Mouse (Mus musculus) neural tube, embryonic 10.5 days (tissue): Measurements from ENCODE around the gene Speer4b.
A peak's percentile ranks its signal among the peaks of the same experiment; 100 is the strongest.
"Not testable (repeated sequence)": the region's sequence is repeated elsewhere in the genome, so short reads cannot be mapped to it uniquely, and the experiment has no call there.

Experiments
- DNase-seq: peaks from one replicate; pipeline ENCODE4 v3.0.0-alpha.2; 2017; ENCODE audit warnings: low spot score; ENCODE audit errors: extremely low spot score

Speer4b gene

GRCm38 (mm10) chr5:27501338-27501737, at the start of gene Speer4b:
Gene Speer4b (minus strand): TSS chr5:27501438.
- not testable (repeated sequence) for DNase-seq

DNA sequence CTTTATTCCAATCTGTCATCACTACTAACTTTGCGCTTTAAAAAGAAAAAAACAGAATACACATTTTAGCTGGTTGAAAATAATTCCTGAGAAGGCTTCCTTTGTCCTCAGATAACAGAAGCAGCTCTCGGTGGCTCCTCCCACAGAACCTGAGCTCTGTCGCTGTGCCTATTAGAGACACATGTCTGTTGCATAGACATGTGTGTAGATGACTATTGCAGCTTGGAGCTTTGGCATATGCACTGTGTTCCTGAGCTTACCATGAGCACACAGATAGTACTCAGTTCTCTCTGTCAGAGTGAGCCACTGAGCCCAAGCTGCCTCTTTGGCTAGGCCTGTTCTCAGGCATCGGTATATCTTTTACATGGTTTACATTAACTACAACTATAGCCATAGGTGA, 48.1 kb upstream of the Speer4b start:
- DNase-seq, result no peak

DNA sequence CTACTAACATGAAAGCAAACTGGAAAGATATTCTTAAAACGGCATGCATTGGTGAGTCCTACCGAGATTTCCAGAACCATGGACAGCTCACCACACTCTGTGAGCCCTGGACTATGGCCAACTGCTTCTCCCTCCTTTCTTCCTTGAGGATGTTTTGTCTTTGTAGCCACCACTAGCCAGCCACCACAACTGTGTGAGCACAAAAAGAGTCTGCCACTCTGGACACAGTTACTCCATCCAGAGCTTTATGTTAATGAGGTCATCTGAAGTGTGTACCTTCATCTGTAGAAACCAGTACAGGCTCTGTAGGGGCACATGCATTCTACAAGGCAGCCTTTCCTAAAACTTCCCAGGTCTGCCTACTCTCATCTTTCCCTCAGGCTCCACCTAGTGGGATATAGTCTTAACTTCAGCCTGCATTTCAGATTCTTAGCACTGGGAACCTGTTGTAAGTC, 43.6 kb upstream of the Speer4b start:
- DNase-seq, result peak; percentile 54

GRCm38 (mm10) chr5:27526906-27527305, 25.7 kb upstream of the Speer4b start:
- no peak for DNase-seq

DNA sequence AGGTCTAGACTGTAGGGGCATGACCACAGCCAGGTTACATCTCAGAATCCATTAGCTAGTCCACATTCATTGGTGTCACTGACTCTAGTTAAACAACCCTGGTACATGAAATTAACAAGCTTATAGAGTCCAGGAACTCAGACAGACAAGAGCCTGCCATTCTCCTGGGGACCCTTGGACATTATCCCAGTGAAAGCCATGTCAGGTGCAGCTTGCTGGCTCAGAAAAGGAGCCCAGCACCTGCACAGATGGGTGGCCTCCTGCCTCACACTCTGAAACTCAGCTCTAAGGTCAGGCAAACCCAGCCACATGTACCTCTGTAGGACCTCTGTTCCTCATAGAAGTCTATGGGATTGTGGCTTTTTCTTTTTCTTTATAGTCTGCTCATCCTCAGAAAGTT, 17.5 kb upstream of the Speer4b start:
- DNase-seq, result no peak

DNA sequence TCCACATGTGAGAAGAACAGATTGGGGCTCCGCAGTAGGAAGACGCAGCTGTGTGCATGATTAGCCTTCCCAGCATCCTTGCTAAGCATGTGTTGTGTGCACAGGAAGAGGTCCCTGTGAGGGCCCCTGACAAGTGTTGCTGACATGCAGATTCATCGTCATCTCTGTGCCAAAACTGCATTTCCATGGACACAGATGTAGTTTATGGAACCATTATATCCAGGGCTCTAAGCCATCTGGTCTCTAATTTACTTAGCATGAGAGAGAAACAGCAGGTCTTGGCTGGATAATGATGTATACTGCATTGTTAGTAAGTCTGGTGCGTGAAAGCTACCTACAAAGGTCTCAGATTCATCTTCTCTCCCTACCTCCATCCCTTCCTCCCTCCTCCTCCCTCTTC, 10.3 kb downstream of the Speer4b start:
- no peak for DNase-seq

DNA sequence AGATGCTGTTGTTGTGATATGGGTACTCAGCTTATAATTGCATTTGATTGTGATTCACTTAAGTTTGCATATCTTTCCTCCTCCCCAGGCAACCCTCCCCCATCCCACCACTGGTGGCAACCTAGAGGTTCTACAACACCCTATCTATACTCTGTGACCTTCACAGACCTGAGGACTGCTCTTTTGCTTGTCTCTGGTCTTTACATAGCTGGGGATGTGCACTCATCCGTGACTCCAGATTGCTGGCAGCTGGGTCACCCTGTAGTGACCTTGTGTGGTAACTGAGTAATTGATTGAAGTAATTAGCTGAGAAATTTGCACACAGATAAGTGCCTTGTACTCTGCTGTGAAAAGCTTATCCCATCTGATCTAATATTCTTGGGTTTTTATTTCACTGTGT, 15.1 kb downstream of the Speer4b start:
- no peak for DNase-seq

DNA sequence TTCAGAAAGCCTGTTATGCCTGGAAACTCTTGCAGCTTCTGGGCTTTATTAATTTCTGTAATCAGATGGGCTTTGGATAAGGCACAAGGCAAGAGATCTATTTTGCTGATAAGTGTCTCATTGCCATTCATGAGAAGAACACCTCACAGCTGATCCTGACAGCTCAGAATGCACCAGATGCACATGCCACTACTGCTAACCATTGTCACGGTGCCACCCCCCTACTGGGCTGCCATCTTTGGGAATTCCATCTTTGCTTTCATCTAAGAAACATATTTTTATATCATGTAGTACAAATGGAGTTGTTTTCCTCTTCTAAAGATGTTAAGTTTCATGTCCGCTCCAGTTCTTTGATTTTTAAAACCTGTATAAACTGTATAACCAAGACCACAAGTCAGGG, 19.5 kb downstream of the Speer4b start:
- no peak for DNase-seq

- DNase-seq, result no peak
These were observed 26.2 kb downstream of the Speer4b start for GRCm38 (mm10) chr5:27474964-27475465.

DNA sequence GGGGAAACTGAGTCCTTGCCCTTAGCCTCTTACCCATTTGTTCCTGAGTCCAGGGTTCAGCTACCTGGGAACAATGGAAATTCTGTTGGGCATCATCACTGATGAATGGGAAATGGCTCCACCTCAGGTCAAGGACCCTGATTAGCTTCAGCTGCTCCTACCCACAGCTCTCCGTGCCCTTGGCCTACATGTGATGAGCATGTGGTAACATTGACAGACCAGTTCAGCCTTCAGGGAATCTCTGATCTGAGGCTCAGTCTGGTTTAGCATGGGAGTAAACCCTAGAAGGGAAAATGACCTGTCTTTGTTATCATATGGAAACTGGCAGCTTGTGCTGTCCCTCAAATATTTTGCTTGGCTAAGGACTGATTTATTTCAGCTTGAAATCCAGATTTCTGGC, 43.6 kb downstream of the Speer4b start:
- DNase-seq, result no peak

GRCm38 (mm10) chr5:27456981-27457380, 44.3 kb downstream of the Speer4b start:
- DNase-seq, result no peak

GRCm38 (mm10) chr5:27454386-27454785, 46.9 kb downstream of the Speer4b start:
- DNase-seq, result no peak

DNA sequence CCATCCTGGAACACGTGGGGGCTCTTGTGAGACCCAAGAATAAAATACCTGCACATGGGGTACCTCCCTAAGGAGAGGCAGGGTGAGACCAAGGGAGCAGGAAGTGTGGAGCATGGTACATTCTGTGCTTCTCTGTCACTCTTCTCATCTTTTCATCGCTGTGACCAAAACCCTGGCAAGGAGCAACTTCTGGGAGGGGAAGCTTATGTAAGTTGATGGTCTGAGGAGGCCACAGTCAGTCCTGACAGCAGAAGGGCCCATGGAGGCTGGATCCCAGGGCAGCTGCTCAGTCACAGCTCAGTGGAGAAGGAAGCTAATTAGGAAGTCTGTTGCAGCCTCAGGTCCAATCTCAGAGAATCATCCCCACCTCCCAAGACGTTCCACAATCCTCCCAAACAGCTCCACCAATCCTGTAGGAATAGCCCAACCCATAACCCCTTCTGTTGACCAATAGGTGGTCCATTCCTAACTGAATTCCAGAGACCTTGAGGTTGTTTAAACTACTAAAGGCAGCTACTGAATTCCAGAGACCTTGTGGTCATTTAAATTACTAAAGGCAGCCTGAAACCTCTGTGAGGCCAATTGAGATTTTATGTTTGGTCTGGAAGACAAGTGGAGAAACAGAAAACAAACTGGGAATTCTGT, 47.9 kb downstream of the Speer4b start:
- DNase-seq, result no peak
